Mouse (Mus musculus): ENCODE results near the gene Wbp1. TPM values are rescaled to one million over a fixed set of nuclear protein-coding genes. Genes with fewer than 3 reads are reported as not detected.
A peak's percentile ranks its signal among the peaks of the same experiment; 100 is the strongest.

The Wbp1 gene
- polyA plus RNA-seq, 1 experiment from 2014 or later: 21.0 TPM

- H3K27me3 ChIP-seq (ENCODE audit: insufficient read depth, low read length): 0 out of 2 replicates have a peak, but pooled peaks cover 5% of the 10 kb centered on the region
- under 1% methylated on average over 12 of the region's 12 CpGs for WGBS (ENCODE audit: insufficient replicate concordance)
- peak overlapping the region; percentile 56 for H3K4me3 ChIP-seq (ENCODE audit: low read depth, low read length)
- peaks cover 43% of the 10 kb centered on the region for H3K4me1 ChIP-seq (ENCODE audit: insufficient read depth)
- ATAC-seq: peak; percentile 75
- H3K9ac ChIP-seq (replicated peaks): peak overlapping the region; percentile 75
- H3K9me3 ChIP-seq (ENCODE audit: low read length): no peaks in the 10 kb centered on the region
- H3K27ac ChIP-seq (ENCODE audit: low read depth): peak overlapping the region; percentile 86
- peak; percentile 83 for DNase-seq
- H3K36me3 ChIP-seq (replicated peaks; ENCODE audit: insufficient read depth, low read length): no peaks in the 10 kb centered on the region
- H3K4me2 ChIP-seq (ENCODE audit: low read depth, low read length): peak overlapping the region; percentile 87
- TF ChIP-seq EP300 (IDR thresholded peaks at IDR 0.05; ENCODE audit: low read depth) (no peak), CTCF (IDR thresholded peaks at IDR 0.05; ENCODE audit: low read depth) (no peak)
Observed at GRCm38 (mm10) chr6:83137576-83137950, 16.2 kb upstream of the Wbp1 start.

GRCm38 (mm10) chr6:83136881-83137575 lies 15.7 kb upstream of the Wbp1 start:
- no peak for TF ChIP-seq EP300 (IDR thresholded peaks at IDR 0.05; ENCODE audit: low read depth)
- no peak for TF ChIP-seq CTCF (IDR thresholded peaks at IDR 0.05; ENCODE audit: low read depth)
- ATAC-seq (peak; percentile 43), DNase-seq (peak; percentile 55)
- Histone ChIP-seq H3K9me3 (ENCODE audit: low read length) (no peaks in the 10 kb centered on the region), H3K27me3 (ENCODE audit: insufficient read depth, low read length) (no peaks in the 10 kb centered on the region), H3K4me2 (ENCODE audit: low read depth, low read length) (peak overlapping the region; percentile 87), H3K4me1 (ENCODE audit: insufficient read depth) (peaks cover 40% of the 10 kb centered on the region), H3K4me3 (ENCODE audit: low read depth, low read length) (peak overlapping the region; percentile 56), H3K9ac (replicated peaks) (peak overlapping the region; percentile 75), H3K36me3 (replicated peaks; ENCODE audit: insufficient read depth, low read length) (no peaks in the 10 kb centered on the region), H3K27ac (ENCODE audit: low read depth) (peak overlapping the region; percentile 86)
- WGBS (ENCODE audit: insufficient replicate concordance): 2% methylated on average over 23 of the region's 26 CpGs

GRCm38 (mm10) chr6:83136291-83136880 lies 15.0 kb upstream of the Wbp1 start:
- ATAC-seq: no peak
- 29% methylated on average over 5 of the region's 5 CpGs for WGBS (ENCODE audit: insufficient replicate concordance)
- peaks cover 40% of the 10 kb centered on the region for H3K4me1 ChIP-seq (ENCODE audit: insufficient read depth)
- H3K9ac ChIP-seq (replicated peaks): peak overlapping the region; percentile 75
- peak overlapping the region; percentile 87 for H3K4me2 ChIP-seq (ENCODE audit: low read depth, low read length)
- H3K9me3 ChIP-seq (ENCODE audit: low read length): no peaks in the 10 kb centered on the region
- no peak for TF ChIP-seq EP300 (IDR thresholded peaks at IDR 0.05; ENCODE audit: low read depth)
- no peak for TF ChIP-seq CTCF (IDR thresholded peaks at IDR 0.05; ENCODE audit: low read depth)
- no peaks in the 10 kb centered on the region for H3K27me3 ChIP-seq (ENCODE audit: insufficient read depth, low read length)
- peak overlapping the region; percentile 86 for H3K27ac ChIP-seq (ENCODE audit: low read depth)
- H3K36me3 ChIP-seq (replicated peaks; ENCODE audit: insufficient read depth, low read length): no peaks in the 10 kb centered on the region
- H3K4me3 ChIP-seq (ENCODE audit: low read depth, low read length): peak overlapping the region; percentile 56
- DNase-seq: no peak

GRCm38 (mm10) chr6:83135571-83136161 lies 14.3 kb upstream of the Wbp1 start:
- Histone ChIP-seq H3K4me1 (ENCODE audit: insufficient read depth) (peaks cover 42% of the 10 kb centered on the region), H3K9ac (replicated peaks) (peak overlapping the region; percentile 75), H3K27me3 (ENCODE audit: insufficient read depth, low read length) (no peaks in the 10 kb centered on the region), H3K36me3 (replicated peaks; ENCODE audit: insufficient read depth, low read length) (no peaks in the 10 kb centered on the region), H3K27ac (ENCODE audit: low read depth) (peak overlapping the region; percentile 86; the same call in 1 of the 2 replicates), H3K9me3 (ENCODE audit: low read length) (no peaks in the 10 kb centered on the region), H3K4me3 (ENCODE audit: low read depth, low read length) (peak overlapping the region; percentile 56), H3K4me2 (ENCODE audit: low read depth, low read length) (peak overlapping the region; percentile 87)
- no peak for ATAC-seq
- DNase-seq: peak; percentile 52
- WGBS (ENCODE audit: insufficient replicate concordance): 19% methylated on average over 34 of the region's 37 CpGs
- TF ChIP-seq EP300 (IDR thresholded peaks at IDR 0.05; ENCODE audit: low read depth) (no peak), CTCF (IDR thresholded peaks at IDR 0.05; ENCODE audit: low read depth) (no peak)

GRCm38 (mm10) chr6:83134951-83135513 lies 13.7 kb upstream of the Wbp1 start, which contains the start of gene Rtkn:
Rtkn (plus strand) TSS chr6:83135463.
- H3K4me2 ChIP-seq (ENCODE audit: low read depth, low read length): peak within 1 kb of the TSS; percentile 87
- peak within 1 kb of the TSS; percentile 86; the same call in 1 of the 2 replicates for H3K27ac ChIP-seq (ENCODE audit: low read depth)
- 57% methylated on average over 7 of the region's 7 CpGs for WGBS (ENCODE audit: insufficient replicate concordance)
- H3K27me3 ChIP-seq (ENCODE audit: insufficient read depth, low read length): no peaks in the 10 kb centered on the region
- H3K4me1 ChIP-seq (ENCODE audit: insufficient read depth): peaks cover 44% of the 10 kb centered on the region
- peak within 1 kb of the TSS; percentile 56 for H3K4me3 ChIP-seq (ENCODE audit: low read depth, low read length)
- no peaks in the 10 kb centered on the region for H3K36me3 ChIP-seq (replicated peaks; ENCODE audit: insufficient read depth, low read length)
- peak within 1 kb of the TSS; percentile 75 for H3K9ac ChIP-seq (replicated peaks)
- DNase-seq (peak; percentile 14), ATAC-seq (no peak)
- H3K9me3 ChIP-seq (ENCODE audit: low read length): no peaks in the 10 kb centered on the region
- no peak for TF ChIP-seq EP300 (IDR thresholded peaks at IDR 0.05; ENCODE audit: low read depth)
- no peak for TF ChIP-seq CTCF (IDR thresholded peaks at IDR 0.05; ENCODE audit: low read depth)

GRCm38 (mm10) chr6:83134226-83134625 lies 12.9 kb upstream of the Wbp1 start:
- Histone ChIP-seq H3K9me3 (ENCODE audit: low read length) (no peaks in the 10 kb centered on the region), H3K9ac (replicated peaks) (no peak overlapping the region), H3K27me3 (ENCODE audit: insufficient read depth, low read length) (no peaks in the 10 kb centered on the region), H3K27ac (ENCODE audit: low read depth) (no peak overlapping the region), H3K4me2 (ENCODE audit: low read depth, low read length) (no peak overlapping the region), H3K4me1 (ENCODE audit: insufficient read depth) (peaks cover 44% of the 10 kb centered on the region), H3K36me3 (replicated peaks; ENCODE audit: insufficient read depth, low read length) (no peaks in the 10 kb centered on the region), H3K4me3 (ENCODE audit: low read depth, low read length) (no peak overlapping the region)
- ATAC-seq: no peak
- WGBS (ENCODE audit: insufficient replicate concordance): 55% methylated on average over 3 of the region's 3 CpGs
- TF ChIP-seq EP300 (IDR thresholded peaks at IDR 0.05; ENCODE audit: low read depth) (no peak), CTCF (IDR thresholded peaks at IDR 0.05; ENCODE audit: low read depth) (no peak)
- DNase-seq: peak; percentile 10
